Mouse (Mus musculus) T-helper 1 cell (primary cell): ENCODE measurements around the gene Eif4h.

ENCODE experiments used
- in situ Hi-C: fragments of 300-600 bp; cut with MboI, MseI; formaldehyde crosslinking; loops from one replicate; pipeline ENCODE4 v1.15.1; 2025; ENCODE audit warnings: high pct_unique_total_duplicates

Eif4h gene

DNA sequence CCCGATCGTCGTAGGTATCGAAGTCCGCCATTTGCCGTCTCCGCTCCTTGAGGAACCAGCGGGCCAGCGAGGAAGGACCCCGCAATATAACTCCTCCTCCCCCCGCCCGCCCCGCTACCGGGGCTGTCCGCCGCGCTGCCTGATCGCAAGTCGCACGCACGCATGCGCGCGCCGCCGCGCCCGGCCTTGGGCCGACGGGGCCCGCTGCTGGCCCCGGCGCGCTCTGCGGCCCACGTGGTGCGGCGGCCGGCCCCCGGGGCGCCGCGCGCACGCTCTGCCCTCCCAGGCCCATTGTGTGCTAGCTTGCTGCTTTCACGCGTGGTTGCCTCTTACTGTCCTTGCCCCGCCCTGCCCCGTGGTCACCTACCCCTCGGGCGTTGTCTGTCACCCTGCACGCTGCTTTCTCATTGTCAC lies at the start of gene Eif4h:
Eif4h (minus strand) TSS at position 222 of the 414 bp plus-strand sequence.
- in situ Hi-C loops = no loop called here

DNA sequence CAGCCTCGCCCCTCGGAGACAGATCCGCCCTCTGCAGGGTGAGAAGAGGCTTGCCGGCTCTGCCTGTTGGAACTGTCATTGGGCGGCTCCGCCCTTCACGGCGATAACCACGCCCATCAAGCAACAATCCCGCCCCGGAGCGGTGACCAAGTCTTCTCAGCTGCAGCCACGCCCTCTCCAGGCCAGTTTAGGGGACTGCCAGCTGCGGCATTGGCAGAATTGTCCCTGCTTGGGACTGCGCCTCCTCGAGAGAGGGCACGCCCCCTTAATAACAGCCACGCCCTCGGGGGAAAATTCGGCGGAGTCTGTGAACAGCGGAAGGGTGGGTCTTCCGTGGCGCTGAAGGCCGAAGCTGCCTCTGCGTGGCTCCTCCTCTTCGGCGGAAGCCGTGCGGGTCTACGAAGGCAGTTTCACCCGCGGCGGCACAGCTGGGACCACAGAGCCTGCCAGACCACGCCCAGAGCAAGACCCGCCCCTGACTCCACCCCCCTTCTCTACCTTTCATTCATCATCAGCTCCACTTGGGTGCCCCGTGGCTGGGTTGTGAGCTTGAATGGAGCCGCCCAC lies 49.5 kb upstream of the Eif4h start:
- in situ Hi-C loops = no loop called here

DNA sequence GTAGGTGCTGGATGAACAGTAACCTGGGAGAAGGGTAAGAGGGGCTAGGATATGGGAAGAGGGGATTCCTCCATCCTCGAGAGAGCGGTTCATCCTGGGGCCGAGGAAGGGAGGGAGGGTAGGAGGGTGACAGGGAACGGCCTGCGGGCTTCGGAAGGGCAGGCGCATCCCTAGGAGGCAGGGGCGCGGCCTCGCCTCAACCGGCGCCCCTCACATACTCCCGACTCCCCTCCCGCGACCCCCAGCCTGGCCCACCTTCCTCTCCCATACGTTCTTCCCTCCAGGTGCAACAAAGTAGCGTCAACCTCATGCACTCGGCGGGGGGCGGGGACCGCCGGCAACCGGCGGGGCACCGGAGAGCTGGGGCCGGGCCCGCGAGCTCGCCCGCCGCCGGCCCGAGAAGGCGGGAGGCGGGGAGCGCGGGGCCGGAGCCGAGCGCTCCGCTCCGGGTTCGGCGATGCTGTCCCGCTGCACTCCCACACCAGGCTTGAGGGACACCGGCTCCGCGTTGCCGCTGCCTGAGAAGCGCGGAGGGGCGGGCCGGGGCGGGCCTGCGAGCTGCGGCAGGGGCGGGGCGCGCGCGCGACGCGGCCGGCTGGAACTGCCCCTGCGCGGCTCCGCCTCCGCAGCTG lies 48.9 kb upstream of the Eif4h start, which contains the start of gene Limk1:
Limk1 (minus strand) TSS at position 513 of the 632 bp plus-strand sequence.
- in situ Hi-C loops = no loop called here

DNA sequence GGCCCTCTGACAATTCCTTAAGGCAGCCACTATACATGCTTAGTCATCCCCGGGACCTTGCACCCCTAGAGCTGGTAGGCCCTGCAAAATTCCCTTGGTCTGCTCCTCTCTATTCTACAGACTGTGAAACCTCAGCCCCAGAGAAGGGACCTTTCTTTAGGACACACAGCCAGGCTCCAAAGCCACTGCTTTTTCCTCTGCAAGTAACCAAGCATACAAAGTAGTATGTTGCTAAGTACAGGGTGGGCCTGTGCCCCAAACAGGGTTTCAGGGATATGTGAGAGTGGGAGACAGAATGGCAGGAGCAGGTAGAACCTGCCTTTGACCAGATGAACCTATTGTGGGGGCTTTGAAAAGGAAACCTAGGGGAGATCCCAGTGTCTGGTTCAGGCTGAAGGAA lies 47.9 kb upstream of the Eif4h start:
- in situ Hi-C loops = no loop called here

DNA sequence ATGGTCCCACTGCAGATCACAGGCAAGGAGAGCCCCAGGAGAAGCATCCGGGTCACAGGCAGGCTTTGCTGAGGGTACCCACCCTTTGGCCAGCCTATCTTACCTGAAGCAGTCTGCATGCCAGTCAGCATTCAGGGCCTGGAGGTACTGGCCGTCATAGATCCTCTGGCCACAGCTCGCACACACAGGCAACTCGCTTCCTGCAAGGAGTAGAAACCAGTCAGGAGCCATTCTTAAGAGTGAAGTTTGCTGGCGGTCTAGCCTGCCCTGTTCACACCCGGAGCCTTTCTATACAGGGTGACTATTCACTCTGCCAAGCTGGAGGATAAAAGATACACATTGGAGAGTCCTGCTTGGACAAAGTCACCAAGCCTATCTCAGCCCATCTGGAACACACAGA lies 47.3 kb upstream of the Eif4h start:
- in situ Hi-C loops = no loop called here

DNA sequence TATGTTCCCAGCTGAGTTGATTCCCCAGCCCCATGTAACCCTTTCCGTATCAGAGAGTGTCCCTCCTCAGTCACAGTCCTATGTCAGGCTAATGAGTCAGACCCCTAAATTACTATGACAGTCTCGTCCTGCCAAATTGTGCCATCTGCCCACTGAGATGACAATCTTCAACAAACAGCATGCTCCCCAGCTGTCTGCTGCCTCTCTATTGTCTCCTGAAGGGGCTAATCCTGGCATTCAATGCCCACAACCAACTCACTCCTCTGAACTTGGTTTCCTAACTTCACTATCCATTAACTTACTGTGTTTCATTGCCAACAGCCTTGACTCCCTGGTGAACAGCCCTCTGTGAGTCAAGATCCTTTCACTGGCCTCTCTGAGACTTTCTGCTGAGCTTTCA lies 45.1 kb upstream of the Eif4h start:
- in situ Hi-C loops = no loop called here

DNA sequence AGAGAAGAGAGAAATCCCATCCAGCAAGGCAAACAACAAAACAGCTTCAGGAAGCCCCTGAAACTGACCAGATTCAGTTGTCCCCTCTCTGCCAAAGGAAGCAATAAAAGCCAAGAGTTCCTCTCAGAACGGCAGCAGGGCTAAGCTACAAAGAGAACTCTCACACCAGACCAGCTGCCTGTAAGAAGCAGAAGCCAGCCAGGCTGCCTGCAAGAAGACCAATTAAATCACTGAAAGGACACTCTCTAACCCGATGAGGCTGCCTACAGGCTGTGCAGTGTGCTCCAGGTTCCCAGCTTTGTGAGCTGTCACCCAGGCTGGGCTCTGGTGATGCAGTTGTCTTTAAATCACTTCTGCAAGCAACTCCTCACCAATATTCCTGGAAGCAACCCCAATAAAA lies 44.5 kb upstream of the Eif4h start:
- in situ Hi-C loops = no loop called here

DNA sequence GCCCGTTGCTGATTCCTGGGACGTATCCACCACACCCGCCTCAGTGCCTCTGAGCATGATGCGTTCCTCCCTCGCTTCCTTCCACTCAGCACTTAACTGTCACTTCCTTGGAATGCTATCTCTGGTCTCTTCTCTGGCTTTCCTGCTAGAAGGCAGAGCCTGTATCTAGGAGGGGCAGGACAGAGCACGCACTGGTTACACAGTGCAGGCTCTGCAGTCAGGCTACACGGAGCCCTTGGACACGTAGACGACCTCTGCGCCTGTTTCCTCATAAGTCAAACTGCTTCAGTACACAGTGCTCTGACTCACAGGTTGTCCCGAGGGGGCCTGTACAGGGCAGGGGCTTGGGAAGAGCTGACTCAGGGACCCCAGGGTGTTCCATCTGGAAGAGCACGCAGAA lies 40.9 kb upstream of the Eif4h start:
- in situ Hi-C loops = no loop called here

DNA sequence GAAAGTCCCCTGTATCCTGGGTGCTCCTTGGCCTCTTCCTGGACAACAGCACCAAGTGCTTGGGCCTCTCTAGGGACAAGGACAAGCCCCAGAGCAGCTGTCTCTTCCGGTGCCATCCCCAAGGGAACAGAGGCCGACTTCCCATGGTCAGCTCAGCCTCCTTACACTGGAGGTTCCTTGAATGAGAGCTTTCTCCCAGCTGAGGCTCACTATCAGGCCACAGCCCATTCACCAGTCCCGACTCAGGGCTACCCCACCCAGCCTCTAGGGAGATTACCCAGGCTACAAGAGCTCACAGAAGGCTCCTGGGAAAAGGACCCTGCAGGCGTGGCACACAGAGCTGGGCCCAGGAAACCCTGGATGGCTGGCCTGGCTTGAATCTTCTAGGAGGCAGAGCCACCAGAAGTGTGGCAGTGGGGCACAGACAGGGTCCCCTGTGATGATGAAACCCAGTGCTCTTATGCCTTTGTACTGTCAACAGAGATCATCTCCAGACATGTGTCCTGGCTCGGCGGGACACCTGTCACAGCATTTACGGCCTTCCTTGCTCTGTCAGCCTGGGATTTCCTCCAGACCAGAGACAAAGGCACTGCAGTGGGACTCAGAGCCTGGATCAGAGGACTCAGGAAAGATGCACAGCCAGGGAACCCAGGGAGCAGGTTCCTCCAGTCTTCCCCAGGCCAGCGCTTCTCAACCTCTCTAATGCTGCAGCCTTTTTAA lies 39.7 kb upstream of the Eif4h start:
- in situ Hi-C loops = no loop called here

DNA sequence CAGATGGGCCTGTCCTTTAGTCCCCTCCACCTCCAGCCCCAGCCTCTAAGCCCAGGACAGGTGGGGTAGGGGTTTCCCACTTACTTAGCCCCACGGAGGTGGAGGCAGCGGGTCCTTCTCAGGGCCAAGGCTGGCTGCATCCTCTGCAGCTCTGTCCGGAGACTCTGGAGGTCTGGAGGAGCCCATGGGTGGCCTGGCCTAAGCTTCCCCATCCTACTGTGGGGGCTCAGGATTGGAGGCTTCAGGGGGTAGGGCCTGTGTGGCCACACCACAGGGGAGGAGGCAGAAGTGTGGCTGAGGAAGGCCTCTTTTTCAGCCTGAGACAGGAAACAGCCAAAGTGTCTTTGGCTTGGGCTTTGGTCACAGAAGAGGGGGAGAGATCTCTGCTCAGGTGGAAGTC lies 38.7 kb upstream of the Eif4h start:
- in situ Hi-C loops = no loop called here

DNA sequence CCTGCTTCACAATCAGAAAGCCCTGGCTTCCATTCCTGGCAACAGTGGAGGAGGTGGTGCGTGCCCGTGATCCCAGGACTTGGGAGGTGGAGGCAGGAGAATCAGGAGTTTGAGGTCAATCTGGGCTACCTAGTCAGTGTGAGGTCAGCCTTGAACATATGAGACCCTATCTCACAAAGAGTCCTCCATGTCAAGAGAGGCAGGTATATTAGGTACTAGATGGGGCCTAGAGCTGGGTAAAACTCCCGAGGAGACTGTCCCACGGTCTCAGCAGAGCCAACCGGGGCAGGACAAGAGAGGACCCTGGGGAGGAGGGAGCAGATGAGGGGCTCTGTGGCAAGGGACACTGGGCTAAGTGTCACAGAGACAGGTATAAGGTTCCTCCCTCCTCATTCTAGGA lies 38.2 kb upstream of the Eif4h start:
- in situ Hi-C loops = no loop called here

DNA sequence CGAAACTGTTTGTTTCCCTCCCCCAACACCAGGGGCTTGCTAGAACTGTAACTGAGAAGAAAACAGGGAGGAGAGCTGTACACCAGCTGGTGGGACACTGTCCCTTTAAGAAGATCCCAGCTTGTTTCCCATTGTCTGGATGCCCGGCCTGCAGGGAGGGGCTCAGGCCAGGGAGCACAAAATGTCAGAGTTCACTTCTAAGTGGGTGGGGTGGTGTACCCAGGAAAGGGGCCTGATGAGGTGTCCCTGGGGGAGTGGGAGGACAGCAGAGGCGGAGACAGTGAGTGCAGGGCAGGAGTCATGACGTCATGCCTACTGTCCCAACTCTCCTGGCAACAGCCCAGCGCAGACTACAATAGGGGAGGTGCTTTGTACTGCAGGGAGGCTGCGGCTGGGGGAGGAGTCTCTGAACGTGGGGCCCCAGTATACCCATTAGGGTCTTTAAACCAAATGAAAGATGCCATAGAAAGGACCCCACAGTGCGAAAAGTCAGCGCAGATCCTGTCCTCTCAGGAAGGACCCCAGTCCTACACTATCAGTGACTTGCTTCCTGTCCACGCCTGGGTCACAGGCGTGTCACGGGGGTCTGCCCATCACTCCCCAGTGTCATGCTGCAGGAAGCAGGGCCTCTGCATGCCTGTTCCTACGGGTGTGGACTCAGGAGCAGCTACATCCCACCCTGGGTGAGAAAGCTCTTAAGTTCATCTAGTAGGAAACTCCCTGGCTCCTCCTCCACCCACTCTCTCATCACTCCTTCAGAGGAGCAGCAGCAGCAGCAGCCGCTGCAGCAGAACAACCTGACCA lies 36.9 kb upstream of the Eif4h start:
- in situ Hi-C loops = no loop called here

DNA sequence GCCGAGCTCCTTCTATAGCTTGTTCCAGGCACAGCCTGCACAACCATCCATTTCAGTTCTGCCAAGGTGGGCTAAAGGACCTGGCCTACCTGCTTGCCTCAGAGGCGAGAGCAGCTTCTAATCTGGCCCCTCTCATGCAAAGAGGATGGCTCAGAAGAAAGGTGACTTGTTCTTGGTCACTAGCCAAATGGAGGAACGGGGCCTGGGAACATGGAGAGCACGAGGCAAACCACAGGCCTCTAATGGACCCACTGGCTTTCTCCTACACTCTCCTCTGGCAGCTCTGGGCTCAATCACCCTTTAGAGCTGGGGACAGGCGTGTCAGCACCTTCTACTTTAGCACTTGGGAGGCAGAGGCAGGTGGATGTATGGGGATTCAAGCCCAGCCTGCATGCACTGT lies 35.7 kb upstream of the Eif4h start:
- in situ Hi-C loops = no loop called here

DNA sequence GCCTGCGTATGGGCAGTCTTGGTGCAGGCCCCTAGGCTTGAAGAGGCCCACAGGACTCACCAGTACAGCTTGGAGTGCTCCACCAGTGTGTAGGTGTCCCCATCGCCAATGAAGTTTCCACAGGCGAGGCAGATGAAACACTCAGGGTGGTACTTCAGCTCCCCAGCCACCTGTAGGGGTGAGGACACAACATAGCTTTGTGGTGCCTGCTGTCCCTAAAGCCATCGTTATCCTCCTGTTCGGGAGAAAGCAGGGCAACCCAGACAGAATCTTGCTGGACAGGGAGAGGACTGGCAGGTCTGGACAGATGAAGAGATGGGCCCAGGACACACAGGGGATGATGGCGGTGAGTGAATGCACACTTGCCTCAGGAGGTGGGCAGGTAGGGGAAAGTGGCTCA lies 33.3 kb upstream of the Eif4h start:
- in situ Hi-C loops = no loop called here

DNA sequence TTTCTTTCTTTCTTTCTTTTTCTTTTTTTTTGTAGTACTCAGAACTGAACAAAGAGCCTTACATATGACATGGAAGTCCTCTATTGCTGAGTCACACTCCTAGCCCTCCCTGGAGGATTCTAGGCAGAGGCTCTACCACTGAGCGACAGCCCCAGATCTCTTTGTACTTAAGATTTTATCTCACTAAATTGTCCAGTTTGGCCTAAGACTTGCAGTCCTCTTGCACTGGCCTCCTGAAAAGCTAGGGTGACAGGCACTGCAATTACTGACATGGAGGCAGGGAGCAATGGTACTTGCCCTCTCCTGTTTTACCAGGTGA lies 32.9 kb upstream of the Eif4h start:
- in situ Hi-C loops = no loop called here

DNA sequence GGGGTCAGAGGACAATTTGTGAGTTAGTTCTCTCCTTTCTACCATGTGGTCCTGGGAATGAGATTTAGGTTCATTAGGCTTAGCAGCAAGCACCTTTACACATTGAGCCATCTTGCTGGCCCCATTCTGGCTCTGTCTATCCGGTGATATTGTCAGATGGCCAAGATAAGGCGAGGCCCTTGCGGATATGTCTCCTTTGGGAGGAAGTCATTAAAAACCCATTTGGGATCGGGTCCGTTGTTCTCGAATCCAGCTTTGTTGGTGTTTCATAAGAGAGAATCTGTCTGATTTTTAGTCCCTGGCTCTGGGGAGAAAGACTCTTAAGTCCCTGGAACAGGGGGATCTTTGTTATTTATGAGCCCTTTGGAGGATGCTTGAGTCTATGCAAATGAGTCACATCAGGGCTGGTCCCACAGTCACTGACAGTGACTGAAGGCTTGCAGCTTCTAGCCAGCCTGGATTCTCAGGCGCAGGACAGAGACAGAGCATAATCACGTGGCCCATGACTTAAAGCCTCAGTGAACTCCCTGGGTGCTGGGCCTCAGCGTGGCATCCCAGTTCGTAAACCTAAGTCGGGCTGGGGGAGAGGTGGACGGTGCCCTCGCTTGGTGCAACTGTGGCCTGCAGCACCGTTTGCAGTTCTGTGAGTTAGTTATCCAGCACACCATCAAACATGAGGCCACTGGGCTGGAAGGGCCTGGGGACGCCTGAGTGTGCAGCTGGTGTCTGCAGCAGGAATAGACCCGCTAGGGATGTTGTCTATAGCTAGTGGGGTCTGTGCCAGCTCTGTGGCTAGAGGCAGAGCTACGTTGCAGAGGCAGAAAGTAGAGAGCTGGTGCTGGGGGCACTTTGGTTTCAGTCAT lies 32.3 kb upstream of the Eif4h start:
- in situ Hi-C loops = no loop called here

DNA sequence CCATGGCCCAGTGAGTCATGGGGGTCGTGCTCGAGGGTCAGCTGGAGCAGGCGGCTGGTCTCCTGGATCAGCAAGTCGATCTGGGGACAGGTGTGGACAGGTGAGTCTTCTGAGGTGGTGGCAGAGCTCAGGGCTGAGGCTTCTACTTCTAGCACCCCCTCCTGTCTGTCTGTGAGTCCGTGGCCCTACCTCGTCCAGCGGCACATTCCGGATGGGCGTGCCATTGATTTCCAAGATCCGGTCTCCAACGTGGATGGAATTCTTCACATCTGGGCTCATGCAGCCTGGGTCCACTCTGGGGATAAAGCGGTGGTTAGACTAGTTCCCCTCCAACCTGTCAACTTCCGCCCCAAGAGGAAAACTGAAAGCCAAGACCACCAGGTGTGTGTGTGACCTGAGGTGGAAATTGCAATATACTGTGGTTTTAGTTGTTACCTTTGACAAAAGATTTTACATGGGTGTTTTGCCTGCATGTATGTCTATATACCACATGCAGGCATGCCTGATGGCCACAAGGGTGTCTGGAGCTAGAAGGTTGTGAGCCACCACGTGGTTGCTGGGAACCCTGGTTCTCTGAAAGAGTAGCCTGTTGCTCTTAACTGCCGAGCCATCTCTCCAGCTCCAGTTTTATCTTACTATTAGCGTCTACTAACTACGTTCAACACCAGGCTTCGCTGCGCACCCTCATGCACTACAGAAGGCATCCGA lies 29.9 kb upstream of the Eif4h start:
- in situ Hi-C loops = loop anchor here (10.0 kb wide), 1 partner anchor 654 kb away; no protein-coding TSS in a partner anchor

DNA sequence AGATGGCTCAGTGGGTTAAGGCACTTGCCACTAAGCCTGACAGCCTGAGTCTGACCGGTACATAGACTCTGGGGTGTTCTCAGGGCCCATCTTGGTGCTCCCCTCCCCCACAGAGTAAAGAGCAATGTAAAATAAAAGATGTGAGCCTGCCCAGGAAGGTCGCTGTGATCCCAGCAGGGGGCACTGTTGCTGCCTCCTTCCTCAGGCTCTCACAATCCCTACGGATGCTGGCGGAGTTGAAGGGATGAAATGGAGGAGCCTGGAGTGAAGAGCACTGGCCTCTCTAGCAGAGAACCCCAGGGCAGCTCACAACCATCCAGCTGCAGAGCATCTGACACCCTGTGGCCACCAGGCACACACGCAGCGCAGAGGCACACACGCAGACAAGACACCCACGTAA lies 29.2 kb upstream of the Eif4h start:
- in situ Hi-C loops = loop anchor here (10.0 kb wide), 1 partner anchor 654 kb away; no protein-coding TSS in a partner anchor

DNA sequence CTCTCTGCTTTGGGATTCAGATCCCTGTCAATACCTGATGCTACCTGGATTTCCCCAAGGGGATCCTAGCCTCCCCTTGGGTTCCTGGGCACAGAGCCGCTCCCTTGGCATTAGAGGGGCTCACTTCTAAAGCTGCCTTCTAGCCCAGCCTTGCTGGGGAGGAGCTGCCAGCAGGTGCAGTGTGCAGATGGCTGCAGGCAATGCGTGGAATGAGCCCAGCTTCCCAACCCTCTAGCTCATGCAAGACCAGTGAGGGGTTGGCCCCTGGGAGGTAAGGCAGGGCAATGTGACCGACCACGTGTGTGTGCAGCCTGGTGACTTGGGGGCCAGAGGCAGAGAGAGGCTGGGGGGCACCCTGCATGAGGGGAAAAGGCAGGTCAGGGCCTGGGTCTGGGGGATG lies 17.4 kb upstream of the Eif4h start:
- in situ Hi-C loops = no loop called here

DNA sequence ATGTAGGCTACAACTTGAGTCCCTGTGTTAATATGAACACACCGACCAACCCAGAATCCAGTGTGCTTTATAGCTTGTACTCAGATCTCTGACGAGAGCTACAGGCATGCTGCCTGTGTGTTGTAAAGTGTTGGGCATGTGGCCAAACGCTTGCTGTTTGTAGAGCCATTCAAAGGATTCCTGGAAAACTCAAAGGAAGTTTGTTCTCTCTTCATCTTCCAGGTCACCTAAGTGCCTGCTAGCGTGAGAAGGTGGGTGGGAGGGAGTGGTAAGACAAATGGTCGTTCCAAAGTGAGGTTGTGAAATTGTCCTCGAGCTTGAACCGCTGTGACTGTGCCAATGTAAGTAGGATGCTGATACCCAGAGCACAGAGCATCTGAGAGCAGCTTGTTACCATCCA lies 12.7 kb upstream of the Eif4h start:
- in situ Hi-C loops = no loop called here

DNA sequence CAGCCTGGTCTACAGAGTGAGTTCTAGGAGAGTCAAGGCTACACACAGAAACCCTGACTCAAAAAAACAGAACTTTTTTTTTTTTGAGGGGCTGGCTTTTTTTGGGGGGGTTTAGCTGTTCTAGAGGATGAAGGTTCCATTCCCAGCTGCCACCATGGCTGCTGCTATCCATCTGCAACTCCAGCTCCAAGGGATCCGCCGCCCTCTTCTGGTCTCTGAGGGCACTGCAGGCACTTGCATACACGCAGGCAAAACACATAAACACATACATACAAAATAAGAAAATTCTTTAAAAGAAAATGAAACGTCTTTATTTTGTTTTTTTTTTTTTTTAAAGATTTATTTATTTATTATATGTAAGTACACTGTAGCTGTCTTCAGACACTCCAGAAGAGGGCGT lies 11.6 kb upstream of the Eif4h start:
- in situ Hi-C loops = no loop called here
